Mouse (Mus musculus): ENCODE results near the gene Hcn2.

DNA sequence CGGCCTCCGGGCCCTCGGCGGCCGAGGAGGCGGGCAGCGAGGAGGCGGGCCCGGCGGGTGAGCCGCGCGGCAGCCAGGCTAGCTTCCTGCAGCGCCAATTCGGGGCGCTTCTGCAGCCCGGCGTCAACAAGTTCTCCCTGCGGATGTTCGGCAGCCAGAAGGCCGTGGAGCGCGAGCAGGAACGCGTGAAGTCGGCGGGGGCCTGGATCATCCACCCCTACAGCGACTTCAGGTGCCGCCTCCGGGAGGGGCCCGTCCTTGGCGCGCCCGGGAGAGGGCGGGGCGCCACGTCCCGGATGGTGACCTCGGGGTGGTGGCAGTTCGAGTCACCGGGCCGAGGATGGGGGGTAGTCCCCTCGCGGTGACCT is 538 bp downstream of the Hcn2 start:
- TF ChIP-seq CTCF (IDR thresholded peaks at IDR 0.05; ENCODE audit: low read depth) (no peak), EP300 (IDR thresholded peaks at IDR 0.05; ENCODE audit: low read depth) (no peak)
